Mouse (Mus musculus): ENCODE data around the gene Stoml2. TPM values are rescaled to one million over a fixed set of nuclear protein-coding genes. Genes with fewer than 3 reads are reported as not detected.

The Stoml2 gene
- polyA plus RNA-seq (2012), result 15.4 and 16.6 TPM in 2 replicates

GRCm38 (mm10) chr4:43031237-43031995, at the start of gene Stoml2:
Gene Stoml2, minus strand, starts transcription at chr4:43031710.
- no peaks in the 10 kb centered on the region for H3K9me3 ChIP-seq (ENCODE audit: control insufficient read depth, low read length)
- H3K4me3 ChIP-seq (replicated peaks), result peak within 1 kb of the TSS; percentile 77
- no peaks in the 10 kb centered on the region for H3K27me3 ChIP-seq (ENCODE audit: control insufficient read depth)
- peaks cover 58% of the 10 kb centered on the region for H3K4me1 ChIP-seq (ENCODE audit: control insufficient read depth)
- TF ChIP-seq GATA1 (IDR thresholded peaks at IDR 0.05; ENCODE audit: low read length), result no peak
- no peak for TF ChIP-seq TAL1 (IDR thresholded peaks at IDR 0.05; ENCODE audit: low read length)
- peaks cover 88% of the 10 kb centered on the region for H3K36me3 ChIP-seq (ENCODE audit: control insufficient read depth)

GRCm38 (mm10) chr4:43078071-43078718, 46.7 kb upstream of the Stoml2 start:
- no peaks in the 10 kb centered on the region for H3K27me3 ChIP-seq (ENCODE audit: control insufficient read depth)
- no peaks in the 10 kb centered on the region for H3K36me3 ChIP-seq (ENCODE audit: control insufficient read depth)
- H3K4me1 ChIP-seq (ENCODE audit: control insufficient read depth), result no peaks in the 10 kb centered on the region
- no peak overlapping the region for H3K4me3 ChIP-seq (replicated peaks)
- TF ChIP-seq GATA1 (IDR thresholded peaks at IDR 0.05; ENCODE audit: low read length) (no peak), TAL1 (IDR thresholded peaks at IDR 0.05; ENCODE audit: low read length) (no peak)
- H3K9me3 ChIP-seq (ENCODE audit: control insufficient read depth, low read length), result no peaks in the 10 kb centered on the region

GRCm38 (mm10) chr4:43074923-43075322, 43.4 kb upstream of the Stoml2 start:
- Histone ChIP-seq H3K4me3 (replicated peaks) (no peak overlapping the region), H3K4me1 (ENCODE audit: control insufficient read depth) (no peaks in the 10 kb centered on the region), H3K27me3 (ENCODE audit: control insufficient read depth) (no peaks in the 10 kb centered on the region), H3K36me3 (ENCODE audit: control insufficient read depth) (no peaks in the 10 kb centered on the region), H3K9me3 (ENCODE audit: control insufficient read depth, low read length) (no peaks in the 10 kb centered on the region)
- no peak for TF ChIP-seq TAL1 (IDR thresholded peaks at IDR 0.05; ENCODE audit: low read length)
- no peak for TF ChIP-seq GATA1 (IDR thresholded peaks at IDR 0.05; ENCODE audit: low read length)

GRCm38 (mm10) chr4:43065471-43065870, 34.0 kb upstream of the Stoml2 start:
- no peaks in the 10 kb centered on the region for H3K4me1 ChIP-seq (ENCODE audit: control insufficient read depth)
- peaks cover 18% of the 10 kb centered on the region for H3K27me3 ChIP-seq (ENCODE audit: control insufficient read depth)
- H3K9me3 ChIP-seq (ENCODE audit: control insufficient read depth, low read length), result no peaks in the 10 kb centered on the region
- H3K4me3 ChIP-seq (replicated peaks), result no peak overlapping the region
- H3K36me3 ChIP-seq (ENCODE audit: control insufficient read depth), result no peaks in the 10 kb centered on the region
- TF ChIP-seq GATA1 (IDR thresholded peaks at IDR 0.05; ENCODE audit: low read length), result no peak
- no peak for TF ChIP-seq TAL1 (IDR thresholded peaks at IDR 0.05; ENCODE audit: low read length)

- Histone ChIP-seq H3K9me3 (ENCODE audit: control insufficient read depth, low read length) (peaks cover 5% of the 10 kb centered on the region; the same call in 1 of the 2 replicates), H3K27me3 (ENCODE audit: control insufficient read depth) (peaks cover 49% of the 10 kb centered on the region), H3K4me1 (ENCODE audit: control insufficient read depth) (peaks cover 15% of the 10 kb centered on the region), H3K36me3 (ENCODE audit: control insufficient read depth) (no peaks in the 10 kb centered on the region), H3K4me3 (replicated peaks) (no peak overlapping the region)
- TF ChIP-seq TAL1 (IDR thresholded peaks at IDR 0.05; ENCODE audit: low read length) (no peak), GATA1 (IDR thresholded peaks at IDR 0.05; ENCODE audit: low read length) (no peak)
These were observed 28.8 kb upstream of the Stoml2 start for GRCm38 (mm10) chr4:43060286-43060685.

GRCm38 (mm10) chr4:43059697-43060096, 28.2 kb upstream of the Stoml2 start:
- peaks cover 5% of the 10 kb centered on the region; the same call in 1 of the 2 replicates for H3K9me3 ChIP-seq (ENCODE audit: control insufficient read depth, low read length)
- no peaks in the 10 kb centered on the region for H3K36me3 ChIP-seq (ENCODE audit: control insufficient read depth)
- H3K4me1 ChIP-seq (ENCODE audit: control insufficient read depth), result peaks cover 15% of the 10 kb centered on the region
- H3K27me3 ChIP-seq (ENCODE audit: control insufficient read depth), result peaks cover 49% of the 10 kb centered on the region
- peak overlapping the region; percentile 63 for H3K4me3 ChIP-seq (replicated peaks)
- no peak for TF ChIP-seq TAL1 (IDR thresholded peaks at IDR 0.05; ENCODE audit: low read length)
- TF ChIP-seq GATA1 (IDR thresholded peaks at IDR 0.05; ENCODE audit: low read length), result no peak

- peaks cover 5% of the 10 kb centered on the region; the same call in 1 of the 2 replicates for H3K9me3 ChIP-seq (ENCODE audit: control insufficient read depth, low read length)
- H3K4me3 ChIP-seq (replicated peaks), result peak within 1 kb of the TSS; percentile 63
- TF ChIP-seq TAL1 (IDR thresholded peaks at IDR 0.05; ENCODE audit: low read length), result no peak
- no peak for TF ChIP-seq GATA1 (IDR thresholded peaks at IDR 0.05; ENCODE audit: low read length)
- H3K4me1 ChIP-seq (ENCODE audit: control insufficient read depth), result peaks cover 15% of the 10 kb centered on the region
- no peaks in the 10 kb centered on the region for H3K36me3 ChIP-seq (ENCODE audit: control insufficient read depth)
- peaks cover 49% of the 10 kb centered on the region for H3K27me3 ChIP-seq (ENCODE audit: control insufficient read depth)
These were observed 27.5 kb upstream of the Stoml2 start, which contains the start of gene Unc13b for GRCm38 (mm10) chr4:43058753-43059654. Gene Unc13b, plus strand, starts transcription at chr4:43058953.

- TF ChIP-seq GATA1 (IDR thresholded peaks at IDR 0.05; ENCODE audit: low read length) (no peak), TAL1 (IDR thresholded peaks at IDR 0.05; ENCODE audit: low read length) (no peak)
- H3K36me3 ChIP-seq (ENCODE audit: control insufficient read depth), result no peaks in the 10 kb centered on the region
- peaks cover 5% of the 10 kb centered on the region; the same call in 1 of the 2 replicates for H3K9me3 ChIP-seq (ENCODE audit: control insufficient read depth, low read length)
- peaks cover 15% of the 10 kb centered on the region for H3K4me1 ChIP-seq (ENCODE audit: control insufficient read depth)
- peaks cover 49% of the 10 kb centered on the region for H3K27me3 ChIP-seq (ENCODE audit: control insufficient read depth)
- peak overlapping the region; percentile 63 for H3K4me3 ChIP-seq (replicated peaks)
These were observed 26.9 kb upstream of the Stoml2 start for GRCm38 (mm10) chr4:43058392-43058752.

All from erythroblast, embryonic 14.5 days (primary cell).